Mouse (Mus musculus): ENCODE data around the gene Acsm3. TPM values are rescaled to one million over a fixed set of nuclear protein-coding genes. Genes with fewer than 3 reads are reported as not detected.

The Acsm3 gene
- polyA plus RNA-seq, 1 experiment from 2014 or later, result 0.08 TPM

DNA sequence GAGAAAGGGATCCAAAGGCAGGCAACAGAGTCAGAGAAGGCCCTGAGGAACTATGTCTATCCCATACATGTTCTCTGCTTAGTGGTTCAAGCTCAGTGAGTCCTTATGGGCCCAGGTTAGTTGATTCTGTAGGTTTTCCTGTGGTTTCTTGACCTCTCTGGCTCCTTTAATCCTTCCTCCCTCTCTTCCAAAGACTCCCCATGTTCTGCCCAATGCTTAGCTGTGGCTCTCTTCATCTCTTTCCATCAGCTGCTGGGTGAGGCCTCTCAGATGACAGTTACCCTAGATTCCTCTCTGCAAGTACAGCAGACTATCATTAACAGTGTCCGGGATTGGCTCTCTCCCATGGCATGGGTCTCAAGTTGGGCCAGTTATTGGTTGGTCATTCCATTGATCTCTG lies 74.6 kb downstream of the Acsm3 start:
- H3K36me3 ChIP-seq (ENCODE audit: control insufficient read depth, insufficient read depth, low read length), result no peaks in the 10 kb centered on the region
- H3K27me3 ChIP-seq (ENCODE audit: control insufficient read depth, insufficient read depth, low read length), result no peaks in the 10 kb centered on the region
- no peak overlapping the region for H3K9ac ChIP-seq (ENCODE audit: low read length)
- WGBS, result 100% methylated on average over 1 of the region's 1 CpGs
- H3K4me2 ChIP-seq (ENCODE audit: low read depth), result no peak overlapping the region
- H3K9me3 ChIP-seq (ENCODE audit: control insufficient read depth, low read length), result no peaks in the 10 kb centered on the region
- H3K4me1 ChIP-seq (ENCODE audit: control insufficient read depth, insufficient read depth, low read length), result no peaks in the 10 kb centered on the region
- no peak overlapping the region for H3K4me3 ChIP-seq (ENCODE audit: low read depth, low read length)
- no peak for ATAC-seq (ENCODE audit: insufficient read depth, low FRiP score, low TSS enrichment)
- H3K27ac ChIP-seq (ENCODE audit: low read depth, low read length), result no peak overlapping the region
- no peak for DNase-seq (ENCODE audit: low spot score)

DNA sequence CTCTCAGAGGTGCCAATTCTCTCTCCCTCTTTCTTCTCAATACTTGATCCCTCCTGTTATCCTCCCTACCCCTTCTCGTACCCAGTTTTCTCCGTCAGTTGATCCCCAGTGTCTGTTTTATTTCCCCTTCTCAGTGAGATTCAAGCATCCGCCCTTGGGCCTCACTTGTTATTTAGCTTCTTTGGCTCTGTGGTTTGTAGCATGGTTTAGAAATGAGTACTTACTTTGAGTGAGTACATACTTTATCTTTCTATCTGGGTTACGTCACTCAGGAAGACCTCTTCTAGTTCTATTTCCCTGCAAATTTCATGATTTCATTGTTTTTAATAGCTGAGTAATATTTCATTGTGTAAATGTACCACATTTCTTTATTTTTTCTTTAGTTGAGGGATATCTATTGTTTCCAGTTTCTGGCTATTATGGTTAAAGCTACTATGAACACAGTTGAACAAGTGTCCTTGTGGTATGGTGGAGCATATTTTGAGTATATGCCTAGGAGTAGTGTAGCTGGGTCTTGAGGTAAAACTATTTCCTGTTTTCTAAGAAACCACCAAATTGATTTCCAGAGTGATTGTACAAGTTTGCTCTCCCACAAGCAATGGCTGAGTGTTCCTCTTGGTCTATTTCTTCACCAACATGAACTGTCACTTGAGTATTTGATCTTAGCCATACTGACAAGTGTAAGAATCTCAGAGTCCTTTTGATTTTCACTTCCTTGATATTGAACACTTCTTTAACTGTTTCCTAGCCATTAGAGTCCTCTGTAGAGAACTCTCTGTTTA lies 75.5 kb downstream of the Acsm3 start:
- H3K27ac ChIP-seq (ENCODE audit: low read depth, low read length), result no peak overlapping the region
- no peaks in the 10 kb centered on the region for H3K4me1 ChIP-seq (ENCODE audit: control insufficient read depth, insufficient read depth, low read length)
- H3K9ac ChIP-seq (ENCODE audit: low read length), result no peak overlapping the region
- H3K4me2 ChIP-seq (ENCODE audit: low read depth), result no peak overlapping the region
- WGBS, result 93% methylated on average over 4 of the region's 4 CpGs
- H3K27me3 ChIP-seq (ENCODE audit: control insufficient read depth, insufficient read depth, low read length), result no peaks in the 10 kb centered on the region
- ATAC-seq (ENCODE audit: insufficient read depth, low FRiP score, low TSS enrichment) (no peak), DNase-seq (ENCODE audit: low spot score) (no peak)
- no peak overlapping the region for H3K4me3 ChIP-seq (ENCODE audit: low read depth, low read length)
- no peaks in the 10 kb centered on the region for H3K9me3 ChIP-seq (ENCODE audit: control insufficient read depth, low read length)
- no peaks in the 10 kb centered on the region for H3K36me3 ChIP-seq (ENCODE audit: control insufficient read depth, insufficient read depth, low read length)

Other genes starting within 250 kb of the Acsm3 start
- not detected in 2 replicates for gene Acsm5, start 241.5 kb upstream of the Acsm3 start, polyA plus RNA-seq (2014; fragmentation: Nextera tagmentation; extraction: Ambion mirVana)
- 0.45 and 0.47 TPM in 2 replicates for gene Pdilt, start 237.4 kb upstream of the Acsm3 start, polyA plus RNA-seq (2014; fragmentation: Nextera tagmentation; extraction: Ambion mirVana)
- gene Acsm2, start 206.6 kb upstream of the Acsm3 start, polyA plus RNA-seq (2014; fragmentation: Nextera tagmentation; extraction: Ambion mirVana), result not detected in 2 replicates
- gene Acsm1, start 153.9 kb upstream of the Acsm3 start, polyA plus RNA-seq (2014; fragmentation: Nextera tagmentation; extraction: Ambion mirVana), result not detected in 2 replicates
- gene Acsm4, start 70.9 kb upstream of the Acsm3 start, polyA plus RNA-seq (2014; fragmentation: Nextera tagmentation; extraction: Ambion mirVana), result not detected in 2 replicates
- gene Thumpd1, start 40.1 kb upstream of the Acsm3 start, polyA plus RNA-seq (2014; fragmentation: Nextera tagmentation; extraction: Ambion mirVana), result 98.9 and 106 TPM in 2 replicates
- 16.3 and 27.3 TPM in 2 replicates for gene Rexo5, start 33.1 kb downstream of the Acsm3 start, polyA plus RNA-seq (2014; fragmentation: Nextera tagmentation; extraction: Ambion mirVana)
- 33.2 and 33.5 TPM in 2 replicates for gene Eri2, start 33.1 kb downstream of the Acsm3 start, polyA plus RNA-seq (2014; fragmentation: Nextera tagmentation; extraction: Ambion mirVana)
- gene Lyrm1, start 134.9 kb downstream of the Acsm3 start, polyA plus RNA-seq (2014; fragmentation: Nextera tagmentation; extraction: Ambion mirVana), result 12.4 and 14.1 TPM in 2 replicates
- 10.7 and 14.0 TPM in 2 replicates for gene Dcun1d3, start 135.4 kb downstream of the Acsm3 start, polyA plus RNA-seq (2014; fragmentation: Nextera tagmentation; extraction: Ambion mirVana)